Mouse (Mus musculus): ENCODE measurements at regions not wholly inside any gene's neighbourhood (a gene's known extent, or its start where the extent isn't known, plus 50 kb on each side); places are given as distances from the start of the nearest gene placed in this dataset.

DNA sequence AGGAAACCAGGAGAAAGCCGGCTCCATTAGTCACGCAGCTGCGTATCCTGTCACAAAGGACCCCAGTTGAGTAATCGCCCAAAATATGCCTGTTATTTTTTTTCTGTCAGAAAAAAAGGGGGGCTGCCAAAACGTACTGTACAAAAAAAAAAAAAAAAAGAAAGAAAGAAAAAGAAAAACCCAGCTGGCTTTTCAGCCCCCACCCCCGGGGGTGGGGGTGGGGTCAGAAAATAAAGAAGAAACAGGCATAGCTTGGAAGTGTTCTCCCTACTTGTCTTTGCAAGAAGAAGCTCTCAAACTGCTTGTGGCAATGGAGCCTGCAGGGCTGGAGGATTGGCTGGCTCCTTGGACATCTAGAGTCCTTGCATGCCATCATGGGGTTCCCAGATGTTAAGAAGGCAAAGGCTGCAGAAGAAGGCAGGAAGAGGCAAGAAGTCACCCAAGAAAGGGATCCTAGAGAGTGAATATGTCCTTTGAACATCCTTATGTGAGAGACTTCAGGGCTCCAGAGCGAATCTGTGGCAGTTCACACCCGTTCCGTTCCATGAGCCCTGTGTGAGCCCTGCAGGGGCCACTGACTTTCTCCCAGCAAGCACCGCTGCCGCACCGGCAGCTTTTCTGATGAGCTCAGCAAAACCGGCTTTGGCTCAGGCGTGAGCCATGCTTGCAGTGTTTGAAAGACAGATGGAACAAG is 98.8 kb downstream of the Zfp36l1 start:
- no peak for TF ChIP-seq CTCF (IDR thresholded peaks at IDR 0.05; ENCODE audit: borderline replicate concordance, extremely low read depth, insufficient read depth, insufficient read length)
- TF ChIP-seq POLR2A (IDR thresholded peaks at IDR 0.05; ENCODE audit: borderline replicate concordance, extremely low read depth, insufficient read depth, insufficient read length, poor library complexity, severe bottlenecking), result no peak
